Mouse (Mus musculus): Measurements from ENCODE around the gene BC051665. TPM values are rescaled to one million over a fixed set of nuclear protein-coding genes. Genes with fewer than 3 reads are reported as not detected.

The BC051665 gene
- polyA plus RNA-seq, 1 experiment from 2014 or later, result not detected

GRCm38 (mm10) chr13:60740248-60740647 is 45.9 kb downstream of the BC051665 start:
- H3K4me1 ChIP-seq, result peaks cover 20% of the 10 kb centered on the region
- no peaks in the 10 kb centered on the region for H3K27me3 ChIP-seq (replicated peaks; ENCODE audit: low read depth, poor library complexity, severe bottlenecking)
- no peak overlapping the region for H3K27ac ChIP-seq (replicated peaks)
- no peak overlapping the region for H3K4me3 ChIP-seq
- H3K9me3 ChIP-seq, result no peaks in the 10 kb centered on the region
- DNase-seq (ENCODE audit: low spot score), result no peak
- H3K36me3 ChIP-seq (replicated peaks), result peaks cover 42% of the 10 kb centered on the region
- 90% methylated on average over 6 of the region's 6 CpGs for WGBS

DNA sequence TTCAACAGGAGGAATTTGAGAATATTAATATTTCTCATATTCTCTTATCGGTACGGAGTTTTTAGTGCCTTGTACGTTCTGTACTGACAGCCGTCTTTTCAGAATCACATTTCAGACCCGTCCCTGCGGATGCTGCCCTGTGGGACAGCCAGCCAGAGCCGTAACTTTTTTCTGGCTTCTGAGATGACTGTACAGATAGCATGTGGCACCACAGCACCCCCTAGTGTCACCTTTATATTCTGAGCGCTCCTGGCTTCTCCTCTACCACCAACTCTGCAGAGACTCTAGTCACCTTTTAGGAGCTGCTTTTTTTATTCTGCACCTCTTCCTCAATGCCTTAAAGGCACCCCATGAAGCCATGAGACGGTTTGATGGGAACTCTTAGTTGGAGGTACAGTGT is 47.7 kb downstream of the BC051665 start:
- Histone ChIP-seq H3K36me3 (replicated peaks) (peaks cover 57% of the 10 kb centered on the region), H3K9me3 (no peaks in the 10 kb centered on the region), H3K4me3 (peak overlapping the region; percentile 37), H3K27ac (replicated peaks) (peak overlapping the region; percentile 75; the same call in 1 of the 2 replicates), H3K27me3 (replicated peaks; ENCODE audit: low read depth, poor library complexity, severe bottlenecking) (no peaks in the 10 kb centered on the region), H3K4me1 (peaks cover 20% of the 10 kb centered on the region)
- WGBS, result 12% methylated on average over 9 of the region's 9 CpGs
- DNase-seq (ENCODE audit: low spot score), result peak; percentile 80

- Histone ChIP-seq H3K9me3 (no peaks in the 10 kb centered on the region), H3K36me3 (replicated peaks) (peaks cover 64% of the 10 kb centered on the region), H3K4me3 (peak overlapping the region; percentile 37), H3K27me3 (replicated peaks; ENCODE audit: low read depth, poor library complexity, severe bottlenecking) (no peaks in the 10 kb centered on the region), H3K4me1 (peaks cover 20% of the 10 kb centered on the region), H3K27ac (replicated peaks) (peak overlapping the region; percentile 75)
- 14% methylated on average over 9 of the region's 9 CpGs for WGBS
- peak; percentile 88 for DNase-seq (ENCODE audit: low spot score)
Measured at GRCm38 (mm10) chr13:60737632-60738324, 48.4 kb downstream of the BC051665 start.

- H3K27me3 ChIP-seq (replicated peaks; ENCODE audit: low read depth, poor library complexity, severe bottlenecking), result no peaks in the 10 kb centered on the region
- no peak for DNase-seq (ENCODE audit: low spot score)
- H3K36me3 ChIP-seq (replicated peaks), result peaks cover 64% of the 10 kb centered on the region
- H3K4me1 ChIP-seq, result peaks cover 20% of the 10 kb centered on the region
- 80% methylated on average over 13 of the region's 13 CpGs for WGBS
- H3K27ac ChIP-seq (replicated peaks), result 0 out of 2 replicates have a peak overlapping the region, but pooled peaks have one; percentile 32
- H3K4me3 ChIP-seq, result no peak overlapping the region
- H3K9me3 ChIP-seq, result no peaks in the 10 kb centered on the region
Measured at GRCm38 (mm10) chr13:60736421-60737105, 49.6 kb downstream of the BC051665 start.

DNA sequence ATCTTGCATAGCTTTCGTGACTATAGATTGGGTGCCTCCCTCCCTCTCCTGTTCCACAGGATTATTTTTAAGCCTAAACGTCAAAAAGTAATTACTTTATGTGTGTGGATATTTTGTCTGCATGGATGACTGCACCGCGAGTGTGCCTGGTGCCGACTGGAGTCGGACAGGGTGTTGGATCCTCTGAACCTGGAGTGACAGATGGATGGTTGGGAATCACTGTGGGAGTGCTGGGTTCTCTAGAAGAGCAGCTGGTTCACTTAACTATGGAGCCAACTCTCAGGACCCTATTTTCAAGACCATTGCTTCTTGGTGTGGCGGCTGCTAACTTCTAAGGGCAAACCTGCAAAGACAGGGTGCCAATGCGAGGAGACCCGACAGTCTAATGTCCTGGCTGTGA is 50.9 kb downstream of the BC051665 start:
- no peaks in the 10 kb centered on the region for H3K27me3 ChIP-seq (replicated peaks; ENCODE audit: low read depth, poor library complexity, severe bottlenecking)

More for the DNA sequence above, 50.9 kb downstream of the BC051665 start:
- WGBS, result 94% methylated on average over 9 of the region's 9 CpGs
- H3K36me3 ChIP-seq (replicated peaks), result peaks cover 68% of the 10 kb centered on the region
- no peak overlapping the region for H3K27ac ChIP-seq (replicated peaks)
- DNase-seq (ENCODE audit: low spot score), result no peak
- H3K4me3 ChIP-seq, result no peak overlapping the region
- H3K9me3 ChIP-seq, result no peaks in the 10 kb centered on the region
- peaks cover 20% of the 10 kb centered on the region for H3K4me1 ChIP-seq

Other genes with a start within 250 kb of the BC051665 start
- 20.0 and 20.9 TPM in 2 replicates for gene Dapk1, start 184.4 kb downstream of the BC051665 start, polyA plus RNA-seq (2016; fragmentation: Nextera tagmentation; extraction: Ambion mirVana)
- gene Ctsll3, start 16.5 kb upstream of the BC051665 start, polyA plus RNA-seq (2016; fragmentation: Nextera tagmentation; extraction: Ambion mirVana), result not detected in 2 replicates
- gene 4930486L24Rik, start 78.1 kb upstream of the BC051665 start, polyA plus RNA-seq (2016; fragmentation: Nextera tagmentation; extraction: Ambion mirVana), result 0.16 TPM in 1 of 2 replicates, not detected in the other
- not detected in 2 replicates for gene Gm49392, start 110.5 kb upstream of the BC051665 start, polyA plus RNA-seq (2016; fragmentation: Nextera tagmentation; extraction: Ambion mirVana)
- gene Ctla2b, start 111.1 kb upstream of the BC051665 start, polyA plus RNA-seq (2016; fragmentation: Nextera tagmentation; extraction: Ambion mirVana), result 0.80 and 1.7 TPM in 2 replicates
- gene Tpbpb, start 118.5 kb upstream of the BC051665 start, polyA plus RNA-seq (2016; fragmentation: Nextera tagmentation; extraction: Ambion mirVana), result not detected in 2 replicates
- gene Gm49393, start 149.2 kb upstream of the BC051665 start, polyA plus RNA-seq (2016; fragmentation: Nextera tagmentation; extraction: Ambion mirVana), result not detected in 2 replicates
- 0.69 and 1.0 TPM in 2 replicates for gene Gm49391, start 150.2 kb upstream of the BC051665 start, polyA plus RNA-seq (2016; fragmentation: Nextera tagmentation; extraction: Ambion mirVana)
- 8.7 and 9.3 TPM in 2 replicates for gene Ctla2a, start 150.3 kb upstream of the BC051665 start, polyA plus RNA-seq (2016; fragmentation: Nextera tagmentation; extraction: Ambion mirVana)
- not detected in 2 replicates for gene Tpbpa, start 155.6 kb upstream of the BC051665 start, polyA plus RNA-seq (2016; fragmentation: Nextera tagmentation; extraction: Ambion mirVana)
- not detected in 2 replicates for gene Ctsj, start 219.6 kb upstream of the BC051665 start, polyA plus RNA-seq (2016; fragmentation: Nextera tagmentation; extraction: Ambion mirVana)